Mouse (Mus musculus): ENCODE measurements around the gene Rev1. TPM values are rescaled to one million over a fixed set of nuclear protein-coding genes. Genes with fewer than 3 reads are reported as not detected.

Gene Rev1
- polyA plus RNA-seq, 1 experiment, result 20.1 TPM

DNA sequence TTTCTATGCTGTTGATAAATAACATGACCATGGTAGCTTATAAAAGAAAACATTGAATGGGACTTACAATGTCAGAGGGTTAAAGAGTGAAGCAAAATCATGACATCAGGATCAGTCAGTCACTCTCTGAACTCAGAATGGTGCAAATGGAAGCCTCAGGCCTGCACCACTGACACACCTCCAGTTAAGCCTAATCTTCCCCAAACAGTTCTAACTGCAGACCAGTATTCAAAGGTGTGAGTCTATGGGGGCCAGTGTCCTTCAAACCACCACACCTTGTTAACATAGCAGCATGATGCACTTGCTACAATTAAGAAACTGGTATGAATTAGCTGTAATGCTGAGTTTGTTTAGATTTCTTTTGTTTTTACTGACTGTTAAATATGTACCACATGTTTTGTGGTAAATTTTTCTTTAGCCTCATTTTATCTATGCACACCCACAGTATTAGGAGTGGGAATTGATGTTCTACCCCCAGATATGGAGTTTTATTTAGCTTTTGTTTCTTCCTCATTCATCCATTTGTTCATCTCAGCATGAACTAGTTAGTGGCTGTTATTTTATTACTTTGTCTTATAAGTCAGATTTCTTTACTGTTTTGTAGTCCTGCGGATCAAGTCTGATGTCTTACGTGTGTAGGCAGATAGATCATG lies 114.9 kb downstream of the Rev1 start:
- WGBS, result 94% methylated on average over 2 of the region's 2 CpGs
- Histone ChIP-seq H3K4me3 (replicated peaks; ENCODE audit: control insufficient read depth, low read depth, low read length) (no peak overlapping the region), H3K27ac (ENCODE audit: control insufficient read depth, insufficient read depth, low read depth, low read length, poor library complexity) (no peak overlapping the region), H3K4me1 (ENCODE audit: control insufficient read depth, insufficient read depth, low read length) (peaks cover 3% of the 10 kb centered on the region)
- TF ChIP-seq CTCF (IDR thresholded peaks at IDR 0.05; ENCODE audit: control insufficient read depth, insufficient read depth, low read length), result no peak
- TF ChIP-seq POLR2A (IDR thresholded peaks at IDR 0.05; ENCODE audit: borderline replicate concordance, control insufficient read depth, low read depth, low read length), result no peak

DNA sequence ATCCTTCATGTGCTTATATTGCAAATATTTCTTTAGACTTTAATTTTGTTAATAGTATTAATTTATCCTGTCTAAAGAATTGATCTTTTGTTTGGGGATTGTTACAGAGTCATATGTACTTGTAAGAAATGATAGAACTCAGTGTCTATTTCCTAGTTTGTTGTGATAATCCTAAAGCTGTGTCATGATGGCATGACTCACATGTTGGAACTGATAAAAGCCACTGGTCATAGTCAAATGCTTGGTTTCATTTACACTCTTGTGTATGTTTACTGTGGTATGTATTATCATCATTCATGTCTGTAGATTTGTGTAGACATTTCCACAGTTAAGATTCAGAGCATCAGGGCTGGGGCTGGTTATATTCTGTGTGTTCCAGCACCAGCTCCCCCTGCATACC lies 117.1 kb downstream of the Rev1 start:
- TF ChIP-seq CTCF (IDR thresholded peaks at IDR 0.05; ENCODE audit: control insufficient read depth, insufficient read depth, low read length) (no peak), POLR2A (IDR thresholded peaks at IDR 0.05; ENCODE audit: borderline replicate concordance, control insufficient read depth, low read depth, low read length) (no peak)
- H3K27ac ChIP-seq (ENCODE audit: control insufficient read depth, insufficient read depth, low read depth, low read length, poor library complexity), result no peak overlapping the region
- peaks cover 3% of the 10 kb centered on the region for H3K4me1 ChIP-seq (ENCODE audit: control insufficient read depth, insufficient read depth, low read length)
- no peak overlapping the region for H3K4me3 ChIP-seq (replicated peaks; ENCODE audit: control insufficient read depth, low read depth, low read length)

DNA sequence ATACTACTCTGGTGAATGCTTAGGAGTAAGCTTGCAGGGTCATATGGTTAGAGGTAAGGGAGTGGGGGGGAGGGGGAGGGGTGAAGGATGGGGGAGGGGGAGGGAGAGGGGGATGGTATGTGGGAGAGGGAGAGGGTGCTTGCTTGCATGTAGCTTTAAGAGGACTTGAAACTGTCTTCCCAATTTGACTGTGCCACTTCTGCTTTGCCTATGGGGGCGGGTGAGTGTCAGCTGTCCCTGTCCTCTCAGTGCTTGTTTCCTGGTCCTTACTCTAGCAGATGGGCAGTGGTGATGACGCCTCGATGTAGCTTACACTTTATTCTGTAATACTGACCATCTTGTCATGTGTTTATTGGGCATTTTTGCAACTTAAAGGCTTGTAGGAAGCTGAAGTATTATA lies 117.5 kb downstream of the Rev1 start:
- 28% methylated on average over 3 of the region's 3 CpGs for WGBS
- TF ChIP-seq CTCF (IDR thresholded peaks at IDR 0.05; ENCODE audit: control insufficient read depth, insufficient read depth, low read length) (no peak), POLR2A (IDR thresholded peaks at IDR 0.05; ENCODE audit: borderline replicate concordance, control insufficient read depth, low read depth, low read length) (no peak)
- Histone ChIP-seq H3K27ac (ENCODE audit: control insufficient read depth, insufficient read depth, low read depth, low read length, poor library complexity) (no peak overlapping the region), H3K4me1 (ENCODE audit: control insufficient read depth, insufficient read depth, low read length) (peaks cover 3% of the 10 kb centered on the region), H3K4me3 (replicated peaks; ENCODE audit: control insufficient read depth, low read depth, low read length) (no peak overlapping the region)

DNA sequence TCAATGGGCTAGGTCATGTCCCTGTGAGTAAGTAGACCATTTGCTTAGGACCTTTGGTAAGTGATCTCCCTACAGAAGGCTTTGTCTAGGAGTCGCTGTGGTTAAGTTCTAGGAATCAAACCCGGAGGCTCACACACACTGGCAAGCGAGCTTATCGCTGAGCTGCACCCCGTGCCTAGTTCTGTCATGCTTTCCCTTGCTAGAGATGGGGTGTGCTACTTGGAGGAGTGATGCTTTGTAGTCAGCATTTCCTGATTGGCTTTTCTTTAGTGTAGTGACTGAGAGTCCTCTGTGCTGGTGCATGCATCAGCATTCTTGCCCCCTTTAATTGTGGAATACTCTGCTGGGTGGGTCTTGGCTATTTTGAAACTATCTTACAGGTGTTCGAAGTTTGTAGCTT lies 118.0 kb downstream of the Rev1 start:
- WGBS, result 43% methylated on average over 6 of the region's 6 CpGs
- TF ChIP-seq CTCF (IDR thresholded peaks at IDR 0.05; ENCODE audit: control insufficient read depth, insufficient read depth, low read length) (no peak), POLR2A (IDR thresholded peaks at IDR 0.05; ENCODE audit: borderline replicate concordance, control insufficient read depth, low read depth, low read length) (no peak)
- no peak overlapping the region for H3K27ac ChIP-seq (ENCODE audit: control insufficient read depth, insufficient read depth, low read depth, low read length, poor library complexity)
- H3K4me3 ChIP-seq (replicated peaks; ENCODE audit: control insufficient read depth, low read depth, low read length), result no peak overlapping the region
- peaks cover 3% of the 10 kb centered on the region for H3K4me1 ChIP-seq (ENCODE audit: control insufficient read depth, insufficient read depth, low read length)

GRCm38 (mm10) chr1:38006741-38007140 lies 122.9 kb downstream of the Rev1 start:
- no peak for TF ChIP-seq CTCF (IDR thresholded peaks at IDR 0.05; ENCODE audit: control insufficient read depth, insufficient read depth, low read length)
- no peak for TF ChIP-seq POLR2A (IDR thresholded peaks at IDR 0.05; ENCODE audit: borderline replicate concordance, control insufficient read depth, low read depth, low read length)
- Histone ChIP-seq H3K27ac (ENCODE audit: control insufficient read depth, insufficient read depth, low read depth, low read length, poor library complexity) (no peak overlapping the region), H3K4me3 (replicated peaks; ENCODE audit: control insufficient read depth, low read depth, low read length) (no peak overlapping the region), H3K4me1 (ENCODE audit: control insufficient read depth, insufficient read depth, low read length) (peaks cover 1% of the 10 kb centered on the region; the same call in 1 of the 2 replicates)
- WGBS, result 90% methylated on average over 3 of the region's 3 CpGs

DNA sequence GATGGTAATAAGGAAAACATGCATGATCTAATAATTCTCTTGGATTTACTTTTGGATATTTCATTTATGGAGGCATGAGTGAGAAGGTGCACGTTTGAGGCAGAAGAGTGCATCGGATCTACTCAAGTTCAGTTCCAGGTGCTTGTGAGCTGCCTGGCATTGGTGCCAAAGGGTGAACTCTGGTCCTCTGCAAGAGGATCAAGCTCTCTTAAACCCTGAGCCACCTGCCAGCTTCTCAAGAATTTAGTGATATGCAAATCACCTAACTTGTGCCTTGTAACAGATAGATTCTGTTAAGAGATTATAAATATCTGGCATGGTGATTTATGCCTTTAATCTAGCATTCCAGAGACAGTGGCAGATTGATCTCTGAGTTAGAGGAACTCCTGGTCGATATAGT lies 126.6 kb downstream of the Rev1 start:
- WGBS, result 70% methylated on average over 3 of the region's 3 CpGs
- Histone ChIP-seq H3K27ac (ENCODE audit: control insufficient read depth, insufficient read depth, low read depth, low read length, poor library complexity) (no peak overlapping the region), H3K4me1 (ENCODE audit: control insufficient read depth, insufficient read depth, low read length) (no peaks in the 10 kb centered on the region; the same call in 1 of the 2 replicates), H3K4me3 (replicated peaks; ENCODE audit: control insufficient read depth, low read depth, low read length) (no peak overlapping the region)
- no peak for TF ChIP-seq POLR2A (IDR thresholded peaks at IDR 0.05; ENCODE audit: borderline replicate concordance, control insufficient read depth, low read depth, low read length)
- TF ChIP-seq CTCF (IDR thresholded peaks at IDR 0.05; ENCODE audit: control insufficient read depth, insufficient read depth, low read length), result no peak

Other genes with a start within 250 kb of the Rev1 start
- 14.1 and 15.3 TPM in 2 replicates for gene Mitd1, start 239.4 kb downstream of the Rev1 start, polyA plus RNA-seq (2011; ENCODE audit: insufficient read depth, insufficient read length, low replicate concordance, missing spikeins)
- 73.9 and 94.1 TPM in 2 replicates for gene Mrpl30, start 239.3 kb downstream of the Rev1 start, polyA plus RNA-seq (2011; ENCODE audit: insufficient read depth, insufficient read length, low replicate concordance, missing spikeins)
- not detected in 2 replicates for gene Lyg2, start 213.3 kb downstream of the Rev1 start, polyA plus RNA-seq (2011; ENCODE audit: insufficient read depth, insufficient read length, low replicate concordance, missing spikeins)
- gene Lyg1, start 172.0 kb downstream of the Rev1 start, polyA plus RNA-seq (2011; ENCODE audit: insufficient read depth, insufficient read length, low replicate concordance, missing spikeins), result not detected in 2 replicates
- gene Txndc9, start 131.9 kb downstream of the Rev1 start, polyA plus RNA-seq (2011; ENCODE audit: insufficient read depth, insufficient read length, low replicate concordance, missing spikeins), result 31.7 and 38.5 TPM in 2 replicates
- 22.8 and 26.8 TPM in 2 replicates for gene Eif5b, start 131.8 kb downstream of the Rev1 start, polyA plus RNA-seq (2011; ENCODE audit: insufficient read depth, insufficient read length, low replicate concordance, missing spikeins)

All from bone marrow, adult 2 months (tissue).